Mouse (Mus musculus) erythroblast, embryonic 14.5 days (primary cell): ENCODE measurements around the gene Nfib. TPM values are rescaled to one million over a fixed set of nuclear protein-coding genes. Genes with fewer than 3 reads are reported as not detected.

Experiments used
- H3K27me3 ChIP-seq: 2 replicates; pipeline ENCODE4 v1.6.1; 2012; ENCODE audit warnings: inconsistent platforms; ENCODE audit not compliant: control insufficient read depth
- H3K36me3 ChIP-seq: 2 replicates; pipeline ENCODE4 v1.6.1; 2012; ENCODE audit warnings: mild to moderate bottlenecking, inconsistent platforms; ENCODE audit not compliant: control insufficient read depth
- H3K4me1 ChIP-seq: 2 replicates; pipeline ENCODE4 v1.6.1; 2012; ENCODE audit warnings: inconsistent platforms; ENCODE audit not compliant: control insufficient read depth
- H3K4me3 ChIP-seq: replicated peaks from 2 replicates; pipeline ENCODE3; 2012; ENCODE audit warnings: moderate library complexity, mild to moderate bottlenecking, inconsistent platforms
- H3K9me3 ChIP-seq: 2 replicates; pipeline ENCODE4 v1.6.1; 2012; ENCODE audit warnings: low read length, inconsistent platforms, mixed read lengths; ENCODE audit not compliant: control insufficient read depth
- GATA1 ChIP-seq: IDR thresholded peaks from 2 replicates; pipeline ENCODE4 v1.6.1; 2012; ENCODE audit warnings: low read length, inconsistent platforms, mixed read lengths
- TAL1 ChIP-seq: IDR thresholded peaks from 3 replicates; pipeline ENCODE4 v1.6.1; 2012; ENCODE audit warnings: low read length, inconsistent platforms, mixed read lengths
- polyA plus RNA-seq: library from polyadenylated mRNA; stranded (reverse); fragments of >175 nt; gene quantifications from 2 replicates; pipeline ENCODE4 v1.2.3, GENCODE M21; 2012

Nfib gene
- polyA plus RNA-seq, 1 experiment = not detected

DNA sequence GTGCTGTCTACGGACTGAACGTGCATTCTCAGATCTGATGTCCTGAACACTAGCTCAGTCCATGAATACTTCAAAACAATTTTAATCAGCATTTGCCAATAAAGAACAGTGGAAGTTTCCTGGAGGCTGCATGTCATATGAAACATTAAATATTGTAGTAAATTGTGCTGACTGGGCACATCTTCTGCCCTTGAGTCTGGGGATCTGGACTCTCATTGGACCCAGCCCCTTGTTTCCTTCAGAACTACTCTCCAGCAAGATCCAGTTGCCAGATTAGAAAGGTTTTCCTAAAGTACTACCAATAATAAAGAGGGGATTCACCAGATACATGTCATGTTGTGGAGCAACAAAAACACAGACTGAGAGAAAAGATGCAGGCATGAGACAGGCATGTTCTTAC lies 243.9 kb downstream of the Nfib start:
- no peak for TF ChIP-seq GATA1
- TF ChIP-seq TAL1 = no peak
- Histone ChIP-seq H3K4me3 (no peak overlapping the region), H3K27me3 (no peaks in the 10 kb centered on the region), H3K4me1 (no peaks in the 10 kb centered on the region), H3K9me3 (no peaks in the 10 kb centered on the region), H3K36me3 (no peaks in the 10 kb centered on the region)

DNA sequence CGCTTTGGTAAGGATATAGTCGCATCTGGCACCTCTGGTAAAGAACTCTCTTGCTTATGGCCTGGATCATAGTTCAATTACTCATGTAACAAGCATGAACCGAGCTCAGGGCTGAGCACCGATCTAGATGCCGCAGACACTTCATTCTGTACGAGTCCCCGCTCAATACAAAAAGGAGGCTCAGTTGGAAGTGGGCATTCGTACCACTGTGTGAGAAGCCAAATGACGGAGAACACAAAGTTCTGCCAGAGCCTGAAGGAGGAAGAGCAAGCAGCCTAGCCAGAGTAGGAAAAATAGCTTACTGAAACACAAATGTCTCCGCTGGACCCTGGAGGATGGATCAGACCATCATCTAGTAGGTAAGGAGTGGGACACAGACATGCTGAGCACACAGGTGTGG lies 246.7 kb downstream of the Nfib start:
- Histone ChIP-seq H3K4me1 (no peaks in the 10 kb centered on the region), H3K9me3 (no peaks in the 10 kb centered on the region), H3K4me3 (no peak overlapping the region), H3K36me3 (no peaks in the 10 kb centered on the region), H3K27me3 (no peaks in the 10 kb centered on the region)
- no peak for TF ChIP-seq TAL1
- TF ChIP-seq GATA1 = no peak

DNA sequence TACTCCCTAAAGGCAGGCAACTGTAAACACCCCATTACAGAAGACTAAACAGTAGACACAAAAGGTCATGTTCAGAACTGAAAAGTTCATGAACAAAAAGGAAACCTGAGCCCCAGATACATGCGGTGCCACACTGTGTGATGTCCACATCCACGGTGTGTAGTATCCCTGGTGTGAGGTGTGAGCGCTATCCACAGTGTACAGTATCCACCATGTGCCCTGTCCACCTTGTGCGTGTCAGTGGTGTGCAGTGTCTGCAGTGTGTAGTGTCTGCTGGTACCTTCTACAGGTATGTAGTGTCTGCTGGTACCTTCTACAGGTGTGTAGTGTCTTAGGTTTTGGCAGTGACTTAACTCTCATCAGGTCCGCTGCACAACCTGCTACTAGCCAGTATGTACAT lies 248.6 kb downstream of the Nfib start:
- no peaks in the 10 kb centered on the region for H3K36me3 ChIP-seq
- H3K27me3 ChIP-seq = no peaks in the 10 kb centered on the region
- no peaks in the 10 kb centered on the region for H3K4me1 ChIP-seq
- TF ChIP-seq GATA1 = no peak
- TF ChIP-seq TAL1 = no peak
- H3K9me3 ChIP-seq = no peaks in the 10 kb centered on the region
- H3K4me3 ChIP-seq = no peak overlapping the region

DNA sequence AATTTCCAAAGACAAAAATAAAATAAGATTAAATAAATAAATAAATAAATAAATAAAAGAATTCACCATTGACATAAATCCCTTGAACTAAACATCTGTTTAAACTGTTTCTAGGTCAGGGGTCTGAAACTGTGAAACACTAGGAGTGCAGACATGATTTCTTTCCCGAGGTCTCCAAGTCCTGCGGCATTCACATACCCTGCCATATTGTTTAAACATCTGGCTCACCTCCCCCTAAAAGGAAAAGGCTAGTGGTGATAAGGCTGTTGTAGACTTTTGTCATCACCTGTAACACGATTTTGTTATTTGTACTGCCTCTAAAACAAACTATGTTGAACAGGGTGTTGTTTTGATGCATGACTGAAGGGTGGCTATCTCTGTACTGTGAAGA lies 249.2 kb downstream of the Nfib start:
- no peaks in the 10 kb centered on the region for H3K9me3 ChIP-seq
- H3K4me1 ChIP-seq = no peaks in the 10 kb centered on the region
- H3K4me3 ChIP-seq = no peak overlapping the region
- H3K36me3 ChIP-seq = no peaks in the 10 kb centered on the region
- no peaks in the 10 kb centered on the region for H3K27me3 ChIP-seq
- no peak for TF ChIP-seq GATA1
- no peak for TF ChIP-seq TAL1

DNA sequence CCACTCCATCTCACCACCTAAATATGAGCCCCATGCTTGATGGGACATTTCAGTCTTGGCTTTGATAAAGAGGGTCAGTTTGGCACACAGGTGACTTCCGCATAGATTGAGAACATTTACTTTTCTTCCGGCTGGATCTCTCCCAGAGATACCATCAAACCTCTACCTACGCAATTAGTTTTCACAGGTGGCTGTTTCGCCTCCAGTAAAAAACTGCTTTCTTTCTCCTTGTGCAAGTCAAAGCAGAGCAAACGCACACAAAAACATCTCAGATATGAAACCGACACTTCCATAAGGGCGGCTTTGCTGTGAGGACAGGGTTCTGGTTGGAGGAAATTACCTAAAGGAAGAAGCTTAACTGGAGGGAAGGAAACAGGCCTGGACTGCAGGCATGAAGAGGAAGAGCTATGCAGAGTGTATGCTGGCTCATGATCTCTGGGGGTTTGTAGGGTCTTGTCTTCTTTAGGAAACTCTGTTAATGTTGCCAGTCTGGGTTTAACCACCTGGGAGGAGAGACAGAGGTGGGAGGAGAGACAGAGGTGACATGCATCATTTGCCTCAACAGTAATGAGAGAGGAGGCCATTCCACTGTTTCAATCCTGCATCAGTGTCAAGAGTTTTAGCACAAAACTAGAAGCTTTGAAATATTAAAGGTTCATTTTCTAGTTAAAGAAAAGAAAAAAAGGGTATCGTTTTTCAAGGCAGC lies 249.8 kb downstream of the Nfib start:
- H3K27me3 ChIP-seq = no peaks in the 10 kb centered on the region
- H3K9me3 ChIP-seq = no peaks in the 10 kb centered on the region
- no peaks in the 10 kb centered on the region for H3K4me1 ChIP-seq
- no peaks in the 10 kb centered on the region for H3K36me3 ChIP-seq
- TF ChIP-seq GATA1 = no peak
- TF ChIP-seq TAL1 = no peak
- no peak overlapping the region for H3K4me3 ChIP-seq

DNA sequence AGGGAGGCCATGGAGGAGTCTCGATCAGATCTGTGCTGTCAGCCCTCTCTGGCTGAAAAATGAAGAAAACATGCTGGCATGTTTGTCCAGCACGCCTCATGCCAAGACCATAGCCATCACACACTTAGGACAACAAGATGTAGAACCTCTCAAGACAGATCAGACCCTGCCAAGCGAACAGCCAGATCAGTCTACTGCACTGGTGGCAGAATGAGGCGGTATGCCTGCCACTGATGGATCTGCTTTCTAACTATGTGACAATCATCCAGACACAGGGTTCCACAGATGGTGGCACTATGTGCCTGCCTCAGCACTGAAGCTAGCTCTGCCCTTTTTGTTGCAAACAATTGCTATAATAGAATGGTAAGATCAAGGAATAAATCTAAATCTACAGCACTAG lies 250.6 kb downstream of the Nfib start:
- no peaks in the 10 kb centered on the region for H3K36me3 ChIP-seq
- no peaks in the 10 kb centered on the region for H3K4me1 ChIP-seq
- no peaks in the 10 kb centered on the region for H3K9me3 ChIP-seq
- TF ChIP-seq TAL1 = no peak
- no peak for TF ChIP-seq GATA1
- H3K27me3 ChIP-seq = no peaks in the 10 kb centered on the region
- no peak overlapping the region for H3K4me3 ChIP-seq

DNA sequence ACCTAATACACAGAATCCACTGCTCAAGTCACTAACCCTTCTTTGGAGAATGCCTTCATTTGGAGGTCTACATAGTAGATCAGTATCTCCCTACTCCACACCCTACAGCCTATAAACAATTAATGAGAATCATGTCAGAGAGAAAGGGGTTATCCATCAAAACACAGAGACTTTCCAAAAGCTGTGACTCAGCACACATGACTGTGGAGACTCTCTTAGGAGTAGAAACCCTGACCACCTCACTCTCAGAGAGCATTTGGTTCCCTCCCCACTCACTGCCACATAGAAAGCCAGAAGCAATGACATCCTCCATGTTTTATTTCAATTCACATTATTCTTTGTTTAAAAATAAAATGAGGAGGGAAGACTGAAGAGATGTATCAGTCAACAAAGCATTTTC lies 252.2 kb downstream of the Nfib start:
- Histone ChIP-seq H3K9me3 (no peaks in the 10 kb centered on the region), H3K4me3 (no peak overlapping the region), H3K36me3 (no peaks in the 10 kb centered on the region), H3K27me3 (no peaks in the 10 kb centered on the region), H3K4me1 (no peaks in the 10 kb centered on the region)
- TF ChIP-seq GATA1 = no peak
- no peak for TF ChIP-seq TAL1

DNA sequence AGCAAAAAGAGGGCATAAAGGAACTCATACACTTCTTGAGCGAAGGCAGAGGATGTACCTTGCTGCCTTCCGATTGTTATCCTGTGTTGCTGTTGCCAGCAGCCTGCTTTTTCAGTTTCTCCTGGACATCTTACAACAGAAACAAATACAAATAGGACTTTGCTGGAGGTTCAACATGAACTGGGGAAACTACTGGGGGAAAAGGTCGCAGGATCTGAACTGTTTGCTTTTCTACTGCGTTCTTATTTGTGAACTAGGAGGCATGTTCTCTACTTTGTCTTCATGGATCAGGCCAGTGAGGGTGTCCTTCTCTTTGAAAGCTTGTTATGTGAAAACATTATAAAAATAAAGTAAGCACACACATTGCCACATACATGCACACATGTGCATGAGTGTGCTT lies 252.6 kb downstream of the Nfib start:
- no peak for TF ChIP-seq TAL1
- no peak for TF ChIP-seq GATA1
- Histone ChIP-seq H3K27me3 (no peaks in the 10 kb centered on the region), H3K4me3 (no peak overlapping the region), H3K9me3 (no peaks in the 10 kb centered on the region), H3K4me1 (no peaks in the 10 kb centered on the region), H3K36me3 (no peaks in the 10 kb centered on the region)

DNA sequence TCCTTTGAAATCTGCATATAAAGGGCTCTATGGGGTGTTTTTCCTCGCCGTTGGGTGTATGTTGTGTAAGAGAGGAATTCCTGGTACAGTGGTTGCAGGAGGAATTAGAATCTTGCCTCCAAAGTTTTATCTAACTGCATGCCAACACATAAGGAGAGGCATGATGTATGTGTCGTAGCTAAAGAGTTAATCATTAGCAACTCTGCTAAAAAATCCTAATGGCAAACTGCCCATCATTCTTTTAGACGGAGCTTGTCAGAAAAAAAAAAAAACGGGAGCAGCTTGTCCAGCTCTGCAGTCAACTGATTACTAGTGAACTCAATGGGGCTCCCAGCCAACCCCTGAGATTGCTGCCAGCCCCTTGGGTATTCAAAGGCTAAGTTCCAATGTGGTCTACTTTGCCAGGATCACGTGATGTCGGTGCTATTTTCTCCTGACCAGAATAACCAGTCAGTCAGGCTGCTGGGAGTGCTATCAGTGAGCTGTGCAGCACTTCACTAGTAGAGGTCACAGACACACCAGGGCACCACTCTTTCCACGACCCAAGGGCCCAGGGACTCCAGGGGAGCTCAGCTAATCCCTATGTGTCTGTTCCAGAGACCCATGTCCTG lies 258.4 kb downstream of the Nfib start:
- Histone ChIP-seq H3K4me3 (no peak overlapping the region), H3K36me3 (no peaks in the 10 kb centered on the region), H3K4me1 (no peaks in the 10 kb centered on the region), H3K9me3 (no peaks in the 10 kb centered on the region), H3K27me3 (no peaks in the 10 kb centered on the region)
- TF ChIP-seq TAL1 (no peak), GATA1 (no peak)
